Mouse (Mus musculus): ENCODE measurements at regions not wholly inside any gene's neighbourhood (a gene's known extent, or its start where the extent isn't known, plus 50 kb on each side); places are given as distances from the start of the nearest gene placed in this dataset.

DNA sequence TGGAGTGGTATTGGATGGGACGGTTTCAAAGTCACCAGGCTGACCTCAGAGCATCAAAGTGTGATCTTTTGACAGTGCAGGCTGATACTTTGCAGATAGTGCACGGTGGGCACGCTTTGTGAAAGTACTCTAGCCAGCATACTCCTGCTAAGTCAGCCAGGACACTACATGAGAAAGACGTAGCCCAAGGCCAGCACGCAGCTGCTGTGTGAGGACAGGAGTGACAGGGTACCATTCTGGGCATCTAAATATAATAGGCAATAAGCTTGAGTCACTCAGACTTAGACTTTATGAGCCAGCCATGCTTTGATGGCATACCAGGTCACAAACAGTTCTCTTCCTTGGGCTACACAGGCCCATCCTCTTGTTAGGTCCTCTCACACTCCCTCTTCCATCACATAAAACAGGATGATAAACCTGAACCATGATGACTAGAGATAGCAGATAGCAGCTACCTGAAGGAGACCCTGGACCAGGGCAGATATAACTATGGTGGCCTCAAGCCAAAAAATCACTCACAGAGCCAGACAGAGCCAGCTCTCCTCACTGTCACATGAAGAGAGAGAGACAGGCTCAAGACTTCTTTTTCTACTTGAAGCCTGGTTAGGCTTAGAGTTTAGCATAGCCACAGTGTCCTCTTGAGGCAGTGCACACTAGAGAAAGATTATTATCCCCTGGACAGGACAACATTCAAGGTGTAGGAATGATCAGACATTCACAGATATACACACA is 156.7 kb upstream of the Rreb1 start:
- no peak for TF ChIP-seq POLR2A (IDR thresholded peaks at IDR 0.05; ENCODE audit: control insufficient read depth, low read depth, low read length)
- TF ChIP-seq CTCF (IDR thresholded peaks at IDR 0.05; ENCODE audit: control insufficient read depth, insufficient read depth, insufficient replicate concordance, low read depth, low read length) = no peak

All from testis, adult 2 months (tissue).